Mouse (Mus musculus): ENCODE measurements around the gene Lim2. TPM values are rescaled to one million over a fixed set of nuclear protein-coding genes. Genes with fewer than 3 reads are reported as not detected.

Gene Lim2
- polyA plus RNA-seq (2015; fragmentation: Nextera tagmentation; extraction: Ambion mirVana): 0.52 and 0.92 TPM in 2 replicates

GRCm38 (mm10) chr7:43427406-43427805 is at the start of gene Lim2:
TSS of gene Lim2 (plus strand) at chr7:43427670.
- Histone ChIP-seq H3K36me3 (ENCODE audit: control insufficient read depth, insufficient read depth) (no peaks in the 10 kb centered on the region), H3K4me3 (ENCODE audit: low read depth, low read length) (no peak within 1 kb of the TSS), H3K4me2 (replicated peaks; ENCODE audit: low read depth) (no peak within 1 kb of the TSS), H3K9ac (ENCODE audit: low read depth, low read length) (no peak within 1 kb of the TSS), H3K27me3 (replicated peaks; ENCODE audit: control insufficient read depth, insufficient read depth, low read length) (no peaks in the 10 kb centered on the region), H3K9me3 (ENCODE audit: control insufficient read depth) (no peaks in the 10 kb centered on the region), H3K27ac (ENCODE audit: low read depth, low read length) (no peak within 1 kb of the TSS), H3K4me1 (replicated peaks; ENCODE audit: control insufficient read depth, insufficient read depth, low read length) (no peaks in the 10 kb centered on the region)
- no peak for ATAC-seq
- 83% methylated on average over 8 of the region's 8 CpGs for WGBS
- TF ChIP-seq CTCF (IDR thresholded peaks at IDR 0.05; ENCODE audit: low read depth): no peak

DNA sequence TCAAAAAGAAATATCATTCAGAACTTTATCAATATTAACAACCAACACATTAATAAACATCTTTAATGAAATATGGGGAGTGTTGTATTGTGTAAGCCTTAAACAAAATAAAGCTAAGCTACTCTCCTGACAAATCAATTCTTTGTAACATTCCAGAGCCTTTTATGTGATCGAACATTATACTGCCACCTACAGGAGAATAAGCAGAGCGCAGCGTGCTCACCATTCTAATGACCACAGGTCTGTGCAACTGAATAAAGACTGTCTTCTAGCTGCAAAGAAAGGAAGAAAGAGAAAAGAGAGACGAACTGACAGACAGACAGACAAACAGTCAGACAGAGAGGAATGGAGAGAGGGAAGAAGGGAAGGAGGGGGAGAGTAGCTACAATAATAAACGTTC is 49.2 kb upstream of the Lim2 start:
- H3K27me3 ChIP-seq (replicated peaks; ENCODE audit: control insufficient read depth, insufficient read depth, low read length): no peaks in the 10 kb centered on the region
- H3K36me3 ChIP-seq (ENCODE audit: control insufficient read depth, insufficient read depth): no peaks in the 10 kb centered on the region
- no peak overlapping the region for H3K9ac ChIP-seq (ENCODE audit: low read depth, low read length)
- ATAC-seq: no peak
- 13% methylated on average over 5 of the region's 5 CpGs for WGBS
- H3K27ac ChIP-seq (ENCODE audit: low read depth, low read length): no peak overlapping the region
- no peak overlapping the region for H3K4me3 ChIP-seq (ENCODE audit: low read depth, low read length)
- no peaks in the 10 kb centered on the region for H3K9me3 ChIP-seq (ENCODE audit: control insufficient read depth)
- TF ChIP-seq CTCF (IDR thresholded peaks at IDR 0.05; ENCODE audit: low read depth): peak; percentile 79
- no peaks in the 10 kb centered on the region for H3K4me1 ChIP-seq (replicated peaks; ENCODE audit: control insufficient read depth, insufficient read depth, low read length)
- no peak overlapping the region for H3K4me2 ChIP-seq (replicated peaks; ENCODE audit: low read depth)

DNA sequence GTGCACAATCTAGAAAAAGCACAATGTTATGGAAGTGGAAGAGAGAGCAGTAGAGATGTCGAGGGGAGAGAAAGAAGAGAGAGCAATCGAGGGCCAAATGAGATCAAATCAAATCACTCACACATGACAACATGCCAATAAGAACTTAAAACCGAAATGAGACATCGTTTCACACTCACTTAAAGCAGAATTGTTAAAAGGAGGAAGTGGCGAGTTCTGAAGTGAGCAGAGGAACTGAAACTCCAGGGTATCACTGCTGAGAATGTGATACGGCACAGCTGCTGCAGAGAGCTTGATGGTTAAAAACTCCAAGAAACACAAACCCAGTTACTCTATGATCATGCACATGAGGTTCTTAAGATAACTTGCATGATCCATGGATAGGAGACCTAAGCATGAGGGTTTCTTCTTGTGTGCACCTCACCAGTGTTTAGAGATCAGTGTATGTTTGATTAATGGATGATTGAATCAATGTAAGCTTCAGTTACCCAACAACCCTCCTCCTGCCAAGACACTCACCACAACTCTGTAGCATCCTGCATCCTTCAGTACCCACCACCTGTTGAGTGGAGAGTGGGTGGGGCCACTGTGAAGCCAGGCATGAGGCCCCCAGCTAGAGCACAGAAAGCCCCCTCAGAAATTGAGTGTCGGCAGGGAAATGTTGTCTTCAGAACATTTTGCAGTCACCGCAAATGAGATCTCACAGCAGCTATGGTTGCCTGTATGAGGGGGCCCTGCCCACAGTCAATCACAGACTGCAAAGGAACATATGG is 34.9 kb upstream of the Lim2 start:
- no peak overlapping the region for H3K4me3 ChIP-seq (ENCODE audit: low read depth, low read length)
- no peak overlapping the region for H3K27ac ChIP-seq (ENCODE audit: low read depth, low read length)
- no peak for TF ChIP-seq CTCF (IDR thresholded peaks at IDR 0.05; ENCODE audit: low read depth)
- H3K36me3 ChIP-seq (ENCODE audit: control insufficient read depth, insufficient read depth): no peaks in the 10 kb centered on the region
- no peaks in the 10 kb centered on the region for H3K27me3 ChIP-seq (replicated peaks; ENCODE audit: control insufficient read depth, insufficient read depth, low read length)
- H3K4me2 ChIP-seq (replicated peaks; ENCODE audit: low read depth): no peak overlapping the region
- WGBS: 75% methylated on average over 8 of the region's 8 CpGs
- no peaks in the 10 kb centered on the region for H3K9me3 ChIP-seq (ENCODE audit: control insufficient read depth)
- no peak for ATAC-seq
- no peaks in the 10 kb centered on the region for H3K4me1 ChIP-seq (replicated peaks; ENCODE audit: control insufficient read depth, insufficient read depth, low read length)
- H3K9ac ChIP-seq (ENCODE audit: low read depth, low read length): no peak overlapping the region

- no peak overlapping the region for H3K27ac ChIP-seq (ENCODE audit: low read depth, low read length)
- H3K4me1 ChIP-seq (replicated peaks; ENCODE audit: control insufficient read depth, insufficient read depth, low read length): no peaks in the 10 kb centered on the region
- no peaks in the 10 kb centered on the region for H3K27me3 ChIP-seq (replicated peaks; ENCODE audit: control insufficient read depth, insufficient read depth, low read length)
- no peak for ATAC-seq
- no peak overlapping the region for H3K4me3 ChIP-seq (ENCODE audit: low read depth, low read length)
- no peak overlapping the region for H3K4me2 ChIP-seq (replicated peaks; ENCODE audit: low read depth)
- no peak for TF ChIP-seq CTCF (IDR thresholded peaks at IDR 0.05; ENCODE audit: low read depth)
- H3K9me3 ChIP-seq (ENCODE audit: control insufficient read depth): no peaks in the 10 kb centered on the region
- no peak overlapping the region for H3K9ac ChIP-seq (ENCODE audit: low read depth, low read length)
- 81% methylated on average over 2 of the region's 2 CpGs for WGBS
- no peaks in the 10 kb centered on the region for H3K36me3 ChIP-seq (ENCODE audit: control insufficient read depth, insufficient read depth)
These were observed 28.0 kb upstream of the Lim2 start for GRCm38 (mm10) chr7:43399501-43399900.

GRCm38 (mm10) chr7:43402718-43403117 is 24.8 kb upstream of the Lim2 start:
- no peak overlapping the region for H3K27ac ChIP-seq (ENCODE audit: low read depth, low read length)
- H3K4me3 ChIP-seq (ENCODE audit: low read depth, low read length): no peak overlapping the region
- WGBS: 8% methylated on average over 2 of the region's 2 CpGs
- no peak overlapping the region for H3K4me2 ChIP-seq (replicated peaks; ENCODE audit: low read depth)
- no peaks in the 10 kb centered on the region for H3K4me1 ChIP-seq (replicated peaks; ENCODE audit: control insufficient read depth, insufficient read depth, low read length)
- H3K9me3 ChIP-seq (ENCODE audit: control insufficient read depth): no peaks in the 10 kb centered on the region
- no peak for TF ChIP-seq CTCF (IDR thresholded peaks at IDR 0.05; ENCODE audit: low read depth)
- ATAC-seq: no peak
- no peaks in the 10 kb centered on the region for H3K27me3 ChIP-seq (replicated peaks; ENCODE audit: control insufficient read depth, insufficient read depth, low read length)
- H3K36me3 ChIP-seq (ENCODE audit: control insufficient read depth, insufficient read depth): no peaks in the 10 kb centered on the region
- H3K9ac ChIP-seq (ENCODE audit: low read depth, low read length): no peak overlapping the region

GRCm38 (mm10) chr7:43407573-43407972 is 19.9 kb upstream of the Lim2 start:
- H3K27me3 ChIP-seq (replicated peaks; ENCODE audit: control insufficient read depth, insufficient read depth, low read length): no peaks in the 10 kb centered on the region
- no peak overlapping the region for H3K27ac ChIP-seq (ENCODE audit: low read depth, low read length)
- no peak overlapping the region for H3K4me2 ChIP-seq (replicated peaks; ENCODE audit: low read depth)
- no peaks in the 10 kb centered on the region for H3K36me3 ChIP-seq (ENCODE audit: control insufficient read depth, insufficient read depth)
- WGBS: 75% methylated on average over 3 of the region's 3 CpGs
- no peaks in the 10 kb centered on the region for H3K9me3 ChIP-seq (ENCODE audit: control insufficient read depth)
- no peaks in the 10 kb centered on the region for H3K4me1 ChIP-seq (replicated peaks; ENCODE audit: control insufficient read depth, insufficient read depth, low read length)
- ATAC-seq: no peak
- no peak overlapping the region for H3K4me3 ChIP-seq (ENCODE audit: low read depth, low read length)
- TF ChIP-seq CTCF (IDR thresholded peaks at IDR 0.05; ENCODE audit: low read depth): no peak
- no peak overlapping the region for H3K9ac ChIP-seq (ENCODE audit: low read depth, low read length)
